Mouse (Mus musculus): ENCODE measurements around the gene Rab6a. TPM values are rescaled to one million over a fixed set of nuclear protein-coding genes. Genes with fewer than 3 reads are reported as not detected.
A peak's percentile ranks its signal among the peaks of the same experiment; 100 is the strongest.
"Not testable (repeated sequence)": the region's sequence is repeated elsewhere in the genome, so short reads cannot be mapped to it uniquely, and the experiment has no call there.

Gene Rab6a
- 122 and 124 TPM in 2 replicates for polyA plus RNA-seq (2016; fragmentation: Nextera tagmentation; extraction: Ambion mirVana)

GRCm38 (mm10) chr7:100607214-100608129, at the start of gene Rab6a:
Gene Rab6a (plus strand): TSS chr7:100607410.
- Histone ChIP-seq H3K4me1 (replicated peaks) (peaks cover 10% of the 10 kb centered on the region; the same call in 1 of the 2 replicates), H3K9ac (peak within 1 kb of the TSS; percentile 99), H3K4me2 (peak within 1 kb of the TSS; percentile 67), H3K36me3 (no peaks in the 10 kb centered on the region), H3K4me3 (peak within 1 kb of the TSS; percentile 97), H3K9me3 (replicated peaks) (no peaks in the 10 kb centered on the region), H3K27ac (ENCODE audit: poor library complexity, severe bottlenecking) (peak within 1 kb of the TSS; percentile 99), H3K27me3 (replicated peaks) (no peaks in the 10 kb centered on the region)
- ATAC-seq (ENCODE audit: insufficient number of reproducible peaks, low FRiP score): peak; percentile 96
- WGBS: under 1% methylated on average over 105 of the region's 105 CpGs

- WGBS: 85% methylated on average over 4 of the region's 4 CpGs
- no peaks in the 10 kb centered on the region for H3K27me3 ChIP-seq (replicated peaks)
- no peak overlapping the region for H3K27ac ChIP-seq (ENCODE audit: poor library complexity, severe bottlenecking)
- H3K36me3 ChIP-seq: peaks cover 11% of the 10 kb centered on the region; the same call in 1 of the 2 replicates
- H3K9me3 ChIP-seq (replicated peaks): no peaks in the 10 kb centered on the region
- peaks cover 16% of the 10 kb centered on the region for H3K4me1 ChIP-seq (replicated peaks)
- H3K4me3 ChIP-seq: no peak overlapping the region
- H3K4me2 ChIP-seq: no peak overlapping the region
- H3K9ac ChIP-seq: no peak overlapping the region
- no peak for ATAC-seq (ENCODE audit: insufficient number of reproducible peaks, low FRiP score)
Observed at GRCm38 (mm10) chr7:100559331-100559730, 47.9 kb upstream of the Rab6a start.

GRCm38 (mm10) chr7:100561861-100562587, 45.2 kb upstream of the Rab6a start:
- no peak for ATAC-seq (ENCODE audit: insufficient number of reproducible peaks, low FRiP score)
- whole genome bisulfite sequencing: 79% methylated on average over 11 of the region's 11 CpGs

GRCm38 (mm10) chr7:100567238-100567637, 40.0 kb upstream of the Rab6a start:
- not testable (repeated sequence) for H3K4me3 ChIP-seq; H3K9me3 ChIP-seq (replicated peaks); H3K27me3 ChIP-seq (replicated peaks); H3K4me2 ChIP-seq; H3K4me1 ChIP-seq (replicated peaks); ATAC-seq (ENCODE audit: insufficient number of reproducible peaks, low FRiP score); H3K9ac ChIP-seq; H3K27ac ChIP-seq (ENCODE audit: poor library complexity, severe bottlenecking)
- 76% methylated on average over 5 of the region's 5 CpGs for WGBS
- peaks cover 26% of the 10 kb centered on the region for H3K36me3 ChIP-seq

More at GRCm38 (mm10) chr7:100561861-100562587, 45.2 kb upstream of the Rab6a start:
- Histone ChIP-seq H3K36me3 (peaks cover 15% of the 10 kb centered on the region), H3K4me1 (replicated peaks) (peaks cover 4% of the 10 kb centered on the region; the same call in 1 of the 2 replicates), H3K9ac (no peak overlapping the region), H3K27me3 (replicated peaks) (no peaks in the 10 kb centered on the region), H3K4me2 (no peak overlapping the region), H3K9me3 (replicated peaks) (no peaks in the 10 kb centered on the region), H3K27ac (ENCODE audit: poor library complexity, severe bottlenecking) (0 out of 2 replicates have a peak overlapping the region, but pooled peaks have one; percentile 22), H3K4me3 (no peak overlapping the region)

- Histone ChIP-seq H3K4me3 (no peak overlapping the region), H3K36me3 (peaks cover 34% of the 10 kb centered on the region)
Observed at GRCm38 (mm10) chr7:100569907-100570306, 37.3 kb upstream of the Rab6a start.

GRCm38 (mm10) chr7:100570930-100571715, 36.1 kb upstream of the Rab6a start:
- no peaks in the 10 kb centered on the region; the same call in 1 of the 2 replicates for H3K4me1 ChIP-seq (replicated peaks)
- H3K27me3 ChIP-seq (replicated peaks): no peaks in the 10 kb centered on the region
- 64% methylated on average over 3 of the region's 3 CpGs for WGBS
- no peak overlapping the region for H3K27ac ChIP-seq (ENCODE audit: poor library complexity, severe bottlenecking)
- peaks cover 3% of the 10 kb centered on the region; the same call in 1 of the 2 replicates for H3K9me3 ChIP-seq (replicated peaks)
- H3K4me3 ChIP-seq: no peak overlapping the region
- peaks cover 31% of the 10 kb centered on the region for H3K36me3 ChIP-seq
- no peak for ATAC-seq (ENCODE audit: insufficient number of reproducible peaks, low FRiP score)
- H3K4me2 ChIP-seq: no peak overlapping the region
- no peak overlapping the region for H3K9ac ChIP-seq

More at GRCm38 (mm10) chr7:100569907-100570306, 37.3 kb upstream of the Rab6a start:
- Histone ChIP-seq H3K9me3 (replicated peaks) (peaks cover 3% of the 10 kb centered on the region; the same call in 1 of the 2 replicates), H3K27me3 (replicated peaks) (no peaks in the 10 kb centered on the region), H3K4me1 (replicated peaks) (no peaks in the 10 kb centered on the region; the same call in 1 of the 2 replicates), H3K4me2 (no peak overlapping the region), H3K27ac (ENCODE audit: poor library complexity, severe bottlenecking) (no peak overlapping the region), H3K9ac (no peak overlapping the region)
- ATAC-seq (ENCODE audit: insufficient number of reproducible peaks, low FRiP score): no peak

- 75% methylated on average over 4 of the region's 4 CpGs for WGBS
- Histone ChIP-seq H3K9ac (no peak overlapping the region), H3K9me3 (replicated peaks) (peaks cover 3% of the 10 kb centered on the region; the same call in 1 of the 2 replicates), H3K27me3 (replicated peaks) (no peaks in the 10 kb centered on the region), H3K27ac (ENCODE audit: poor library complexity, severe bottlenecking) (no peak overlapping the region), H3K4me3 (no peak overlapping the region), H3K4me1 (replicated peaks) (no peaks in the 10 kb centered on the region; the same call in 1 of the 2 replicates), H3K36me3 (peaks cover 31% of the 10 kb centered on the region), H3K4me2 (no peak overlapping the region)
- no peak for ATAC-seq (ENCODE audit: insufficient number of reproducible peaks, low FRiP score)
Observed at GRCm38 (mm10) chr7:100572061-100572460, 35.1 kb upstream of the Rab6a start.

GRCm38 (mm10) chr7:100572704-100573103, 34.5 kb upstream of the Rab6a start:
- Histone ChIP-seq H3K27ac (ENCODE audit: poor library complexity, severe bottlenecking) (no peak overlapping the region), H3K36me3 (peaks cover 26% of the 10 kb centered on the region), H3K4me3 (no peak overlapping the region), H3K4me1 (replicated peaks) (no peaks in the 10 kb centered on the region; the same call in 1 of the 2 replicates), H3K9me3 (replicated peaks) (no peaks in the 10 kb centered on the region), H3K4me2 (no peak overlapping the region), H3K9ac (no peak overlapping the region), H3K27me3 (replicated peaks) (no peaks in the 10 kb centered on the region)
- no peak for ATAC-seq (ENCODE audit: insufficient number of reproducible peaks, low FRiP score)
- WGBS: 77% methylated on average over 4 of the region's 4 CpGs

GRCm38 (mm10) chr7:100578794-100579193, 28.4 kb upstream of the Rab6a start:
- no peak for ATAC-seq (ENCODE audit: insufficient number of reproducible peaks, low FRiP score)
- peaks cover 14% of the 10 kb centered on the region; the same call in 1 of the 2 replicates for H3K36me3 ChIP-seq
- H3K9ac ChIP-seq: no peak overlapping the region
- WGBS: 57% methylated on average over 2 of the region's 2 CpGs
- H3K4me3 ChIP-seq: no peak overlapping the region
- no peak overlapping the region for H3K27ac ChIP-seq (ENCODE audit: poor library complexity, severe bottlenecking)
- no peaks in the 10 kb centered on the region for H3K27me3 ChIP-seq (replicated peaks)
- H3K4me1 ChIP-seq (replicated peaks): peaks cover 10% of the 10 kb centered on the region
- H3K9me3 ChIP-seq (replicated peaks): no peaks in the 10 kb centered on the region
- H3K4me2 ChIP-seq: no peak overlapping the region

GRCm38 (mm10) chr7:100582235-100582634, 25.0 kb upstream of the Rab6a start:
- Histone ChIP-seq H3K27me3 (replicated peaks) (no peaks in the 10 kb centered on the region), H3K9ac (0 out of 2 replicates have a peak overlapping the region, but pooled peaks have one; percentile 87), H3K4me2 (peak overlapping the region; percentile 69), H3K4me1 (replicated peaks) (peaks cover 10% of the 10 kb centered on the region), H3K36me3 (peaks cover 7% of the 10 kb centered on the region; the same call in 1 of the 2 replicates), H3K27ac (ENCODE audit: poor library complexity, severe bottlenecking) (no peak overlapping the region), H3K4me3 (peak overlapping the region; percentile 72), H3K9me3 (replicated peaks) (no peaks in the 10 kb centered on the region)
- 42% methylated on average over 7 of the region's 7 CpGs for WGBS
- ATAC-seq (ENCODE audit: insufficient number of reproducible peaks, low FRiP score): no peak
